Mouse (Mus musculus): Measurements from ENCODE around the gene Lifr.

Lifr gene

DNA sequence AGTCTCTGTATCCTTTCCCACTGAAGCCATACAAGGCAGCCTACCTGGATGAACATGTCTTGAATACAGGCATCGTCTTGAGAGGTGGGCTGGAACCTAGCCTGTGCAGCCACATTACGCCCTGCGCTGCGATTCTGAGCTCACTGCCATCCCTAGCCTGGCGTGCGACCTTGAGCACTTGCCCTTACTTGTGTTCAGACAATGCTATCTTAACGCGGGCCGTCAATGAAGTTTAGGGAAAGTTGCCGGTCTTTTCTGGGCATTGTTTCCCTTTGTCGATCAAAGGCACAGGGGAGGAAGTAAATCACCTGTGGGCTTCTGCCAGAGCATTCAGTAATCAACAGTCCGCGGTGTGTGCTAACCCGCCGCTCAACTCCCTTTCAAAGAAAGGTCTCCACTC lies 8.6 kb upstream of the Lifr start:
- no peak for DNase-seq

DNA sequence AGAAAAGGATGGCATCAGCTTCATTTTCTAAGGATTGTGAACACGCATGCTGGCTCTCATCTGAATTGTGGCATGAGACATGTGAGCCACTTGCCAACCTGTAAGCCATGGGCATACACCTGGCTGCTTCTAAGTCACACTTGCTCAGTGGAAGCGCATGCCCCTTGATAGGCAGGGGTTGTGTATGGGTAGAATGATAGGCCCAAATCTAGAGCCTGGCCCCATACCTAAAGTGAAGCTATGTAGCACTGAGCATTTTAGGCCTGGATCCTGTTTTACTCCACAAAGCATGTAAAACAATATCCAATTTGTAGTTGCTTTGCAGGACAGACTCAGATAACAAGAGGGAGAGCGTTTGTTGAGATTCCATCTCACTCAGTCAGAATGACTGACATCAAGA lies 7.5 kb upstream of the Lifr start:
- DNase-seq: no peak

- DNase-seq: no peak
These were observed 5.5 kb upstream of the Lifr start for GRCm38 (mm10) chr15:7084780-7085497.

GRCm38 (mm10) chr15:7088691-7089090 lies 1.7 kb upstream of the Lifr start:
- no peak for DNase-seq

DNA sequence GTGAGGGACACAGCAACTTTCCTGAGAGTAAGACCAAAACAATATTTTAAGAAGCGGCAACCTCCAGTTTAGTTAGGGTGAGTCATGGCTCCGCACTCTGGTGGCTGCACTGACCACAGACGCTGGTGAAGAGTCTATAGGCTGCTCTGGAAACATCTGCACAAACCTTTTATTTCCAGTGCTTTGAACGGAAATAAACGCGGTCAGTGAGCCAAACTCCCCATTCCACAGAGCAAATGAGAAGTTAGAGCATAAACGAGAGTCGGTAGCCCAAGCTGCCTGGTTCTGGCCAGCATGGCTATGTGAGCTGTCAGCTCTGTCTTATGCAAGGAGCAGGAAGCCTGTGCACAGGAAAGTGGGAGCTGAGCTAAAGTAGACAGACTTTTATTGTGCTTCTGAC lies 1.9 kb downstream of the Lifr start:
- DNase-seq: peak; percentile 36

DNA sequence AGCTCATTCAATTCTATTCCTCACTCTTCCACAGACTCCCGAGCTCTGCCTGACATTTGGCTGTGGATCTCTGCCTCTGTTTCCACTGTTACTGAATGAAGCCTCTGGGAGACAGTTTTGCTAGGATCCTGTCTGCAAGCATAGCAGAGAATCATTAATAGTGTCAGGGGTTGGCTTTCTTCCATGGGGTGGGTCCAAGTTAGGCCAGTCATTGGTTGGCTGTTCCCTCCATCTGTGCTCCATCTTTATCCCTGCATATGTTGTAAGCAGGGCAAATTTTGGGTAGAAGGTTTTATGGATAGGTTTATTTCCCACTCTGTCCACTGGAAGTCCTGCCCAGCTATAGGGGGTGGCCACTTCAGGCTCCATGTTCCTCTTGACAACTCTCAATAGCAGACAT lies 9.0 kb downstream of the Lifr start:
- no peak for DNase-seq

DNA sequence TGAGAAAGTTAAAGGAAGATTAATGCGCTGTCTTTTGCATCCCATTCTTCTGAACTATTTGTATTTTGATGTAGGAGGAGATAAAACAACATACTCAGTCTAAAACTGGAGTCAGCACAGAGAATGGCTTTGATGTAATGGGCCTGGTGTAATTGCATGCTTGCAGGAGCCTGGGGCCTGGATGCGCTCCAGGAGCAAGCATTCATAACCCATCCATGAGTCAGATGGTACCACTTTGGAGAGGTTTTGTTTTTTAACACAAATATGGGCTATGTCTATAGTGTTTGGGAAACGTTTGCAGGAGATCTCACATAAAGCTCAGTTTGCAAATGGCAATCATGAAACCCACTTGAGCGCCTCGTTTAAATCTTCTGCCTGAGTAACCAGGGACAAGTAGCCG lies 9.8 kb downstream of the Lifr start:
- no peak for DNase-seq

- no peak for DNase-seq
These were observed 12.6 kb downstream of the Lifr start for GRCm38 (mm10) chr15:7103051-7103450.

DNA sequence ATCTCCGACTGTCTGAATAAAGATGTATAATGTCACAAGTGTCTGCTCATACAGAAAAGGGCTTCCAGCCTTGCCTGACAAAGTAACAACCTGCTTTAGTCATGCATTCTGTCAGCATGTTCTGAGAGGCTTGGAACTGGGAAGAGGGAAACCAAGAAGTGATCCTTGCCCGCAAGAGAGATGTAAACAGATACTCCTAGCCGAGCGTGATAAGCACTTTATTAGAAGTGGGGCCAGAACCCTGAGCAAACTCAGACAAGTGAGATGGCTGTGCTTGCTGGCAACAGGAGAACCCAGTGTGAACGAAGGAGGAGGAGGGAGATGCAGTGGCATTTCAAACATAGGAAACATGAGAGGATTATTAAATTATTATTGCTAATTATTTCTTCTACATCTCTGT lies 14.8 kb downstream of the Lifr start:
- DNase-seq: no peak

GRCm38 (mm10) chr15:7108160-7108559 lies 17.7 kb downstream of the Lifr start:
- no peak for DNase-seq

DNA sequence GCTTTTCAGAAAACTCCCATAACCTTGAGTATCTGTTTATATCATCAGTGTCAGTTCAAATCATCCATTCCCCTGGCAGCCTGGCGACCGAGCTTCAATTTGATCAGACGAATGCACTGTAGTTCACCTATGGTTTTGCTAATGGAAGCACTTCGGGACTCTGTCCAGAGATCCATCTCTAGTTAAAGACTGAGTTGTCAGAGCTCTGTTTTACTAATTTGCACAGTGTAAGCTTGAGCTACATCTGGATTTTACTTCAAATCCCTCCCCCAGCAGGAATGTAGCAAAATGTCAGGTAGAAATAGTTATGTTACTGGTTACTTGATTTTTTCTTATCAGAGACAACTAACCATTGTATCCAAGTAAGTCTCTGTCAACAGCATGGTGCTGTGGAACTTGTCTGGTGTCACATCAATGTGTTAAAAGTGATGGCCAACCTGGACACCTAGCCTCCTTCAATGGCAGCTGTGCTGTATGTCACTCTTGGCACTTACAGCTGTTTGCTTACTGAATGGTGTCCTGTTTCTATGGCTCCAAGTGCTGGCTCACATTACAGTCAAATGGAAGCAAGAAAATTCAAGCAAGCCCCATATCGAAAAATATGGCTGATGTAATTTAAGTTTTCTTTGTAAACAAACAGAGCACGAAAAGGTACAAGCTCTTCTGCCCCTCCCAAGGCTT lies 22.0 kb downstream of the Lifr start:
- DNase-seq: no peak

DNA sequence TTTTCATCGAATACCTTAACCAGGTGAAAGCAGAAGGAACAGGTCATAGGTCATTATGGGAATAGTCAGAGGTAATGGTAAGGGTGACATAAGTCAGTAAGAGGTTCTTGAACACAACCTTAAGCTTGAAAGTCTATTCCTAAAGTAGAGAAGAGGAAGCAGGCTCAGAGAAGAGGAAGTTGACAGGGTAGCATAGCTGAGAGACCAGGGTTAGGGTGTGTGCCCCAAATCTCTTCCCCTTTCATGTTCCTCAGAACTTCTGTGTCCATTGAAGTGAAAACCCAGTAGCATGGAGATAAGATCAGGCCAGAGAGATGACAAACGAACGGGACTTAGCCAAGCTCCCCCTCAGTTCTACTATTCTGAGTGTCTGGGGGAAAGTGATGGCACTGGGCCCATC lies 23.5 kb downstream of the Lifr start:
- DNase-seq: no peak

GRCm38 (mm10) chr15:7115326-7116003 lies 25.1 kb downstream of the Lifr start:
- no peak for DNase-seq

DNA sequence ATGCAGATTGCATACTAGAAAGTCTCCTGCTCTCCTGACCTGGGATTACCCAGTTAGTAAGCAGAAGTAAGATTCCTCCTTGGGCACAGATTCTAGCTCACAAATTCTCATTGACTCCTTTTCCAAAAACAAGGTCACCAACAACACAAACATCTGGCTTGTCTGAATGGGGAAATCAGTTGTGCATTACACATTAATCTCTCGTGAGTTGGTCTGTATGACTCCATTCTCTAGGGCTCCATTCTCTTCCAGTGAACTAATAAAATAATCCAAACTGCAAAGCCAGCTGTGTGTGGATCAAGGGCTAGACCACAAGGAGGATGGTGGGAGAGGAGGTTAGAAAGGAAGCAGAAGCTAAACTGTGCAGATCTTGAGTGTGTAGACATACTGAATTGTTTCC lies 25.8 kb downstream of the Lifr start:
- no peak for DNase-seq

GRCm38 (mm10) chr15:7116699-7117098 lies 26.3 kb downstream of the Lifr start:
- DNase-seq: no peak

- no peak for DNase-seq
These were observed 27.5 kb downstream of the Lifr start for GRCm38 (mm10) chr15:7117944-7118343.

GRCm38 (mm10) chr15:7118849-7119248 lies 28.4 kb downstream of the Lifr start:
- DNase-seq: peak; percentile 39

- DNase-seq: no peak
These were observed 29.6 kb downstream of the Lifr start for GRCm38 (mm10) chr15:7119930-7120512.

GRCm38 (mm10) chr15:7123781-7124450 lies 33.5 kb downstream of the Lifr start:
- no peak for DNase-seq

GRCm38 (mm10) chr15:7126171-7126570 lies 35.8 kb downstream of the Lifr start:
- no peak for DNase-seq

GRCm38 (mm10) chr15:7128627-7129126 lies 38.3 kb downstream of the Lifr start:
- DNase-seq: peak; percentile 46

- peak; percentile 97 for DNase-seq
These were observed 38.9 kb downstream of the Lifr start for GRCm38 (mm10) chr15:7129127-7129943.

Measured in kidney, postnatal 10 days (tissue).